Mouse (Mus musculus) megakaryocyte progenitor cell, adult 5-6 weeks (primary cell): ENCODE measurements around the gene Mup18. TPM values are rescaled to one million over a fixed set of nuclear protein-coding genes. Genes with fewer than 3 reads are reported as not detected.
"Not testable (repeated sequence)": the region's sequence is repeated elsewhere in the genome, so short reads cannot be mapped to it uniquely, and the experiment has no call there.

Experiments used
- ATAC-seq: replicated peaks from 2 replicates; pipeline ENCODE4 v1.8.0; 2016; ENCODE audit warnings: mild to moderate bottlenecking, moderate TSS enrichment, inconsistent platforms; ENCODE audit not compliant: poor library complexity
- total RNA-seq, 2 experiments: library from RNA; stranded (forward) in 1 of 2; stranded (reverse) in 1 of 2; fragments of 157-497, 149-512 nt in 1 of 2; fragments of 200-1000 nt in 1 of 2; gene quantifications; 2 replicates each; pipeline versions ENCODE4 v1.2.3 to v1.2.4; 2015 to 2017

Mup18 gene
- total RNA-seq (2015) (not detected in 2 replicates), total RNA-seq (2017) (not detected in 2 replicates)

GRCm38 (mm10) chr4:61674036-61674435 is at the start of gene Mup18:
Gene Mup18, minus strand, starts transcription at chr4:61674136.
- not testable (repeated sequence) for ATAC-seq

- ATAC-seq = not testable (repeated sequence)
Observed at GRCm38 (mm10) chr4:61714296-61714695, 40.4 kb upstream of the Mup18 start.

Other genes with a start within 250 kb of the Mup18 start
- gene Mup15, start 234.4 kb downstream of the Mup18 start, total RNA-seq (2015) = not detected in 2 replicates
- gene Mup15, start 234.4 kb downstream of the Mup18 start, total RNA-seq (2017) = not detected in 2 replicates
- gene Mup16, start 154.6 kb downstream of the Mup18 start, total RNA-seq (2015) = not detected in 2 replicates
- gene Mup16, start 154.6 kb downstream of the Mup18 start, total RNA-seq (2017) = not detected in 2 replicates
- not detected in 2 replicates for gene Mup17, start 78.3 kb downstream of the Mup18 start, total RNA-seq (2015)
- not detected in 2 replicates for gene Mup17, start 78.3 kb downstream of the Mup18 start, total RNA-seq (2017)
- gene Mup19, start 108.1 kb upstream of the Mup18 start, total RNA-seq (2015) = not detected in 2 replicates
- gene Mup19, start 108.1 kb upstream of the Mup18 start, total RNA-seq (2017) = not detected in 2 replicates
- not detected in 2 replicates for gene Mup5, start 161.1 kb upstream of the Mup18 start, total RNA-seq (2015)
- gene Mup5, start 161.1 kb upstream of the Mup18 start, total RNA-seq (2017) = not detected in 2 replicates